Mouse (Mus musculus) megakaryocyte, embryonic 14.5 days (primary cell): ENCODE results near the gene Zfp865. TPM values are rescaled to one million over a fixed set of nuclear protein-coding genes. Genes with fewer than 3 reads are reported as not detected.
A peak's percentile ranks its signal among the peaks of the same experiment; 100 is the strongest.

Experiments
- H3K27me3 ChIP-seq: replicated peaks from 2 replicates; pipeline ENCODE3; 2012; ENCODE audit warnings: inconsistent platforms
- H3K36me3 ChIP-seq: replicated peaks from 2 replicates; pipeline ENCODE3; 2012; ENCODE audit warnings: low read length, inconsistent platforms, mixed read lengths
- H3K4me1 ChIP-seq: 2 replicates; pipeline ENCODE4 v1.6.1; 2012; ENCODE audit warnings: inconsistent platforms
- H3K4me3 ChIP-seq: replicated peaks from 2 replicates; pipeline ENCODE3; 2012; ENCODE audit warnings: moderate library complexity, mild to moderate bottlenecking, inconsistent platforms
- H3K9me3 ChIP-seq: 2 replicates; pipeline ENCODE4 v1.6.1; 2012; ENCODE audit warnings: inconsistent platforms
- FLI1 ChIP-seq: IDR thresholded peaks from 2 replicates; pipeline ENCODE4 v1.6.1; 2012; ENCODE audit warnings: low read length, inconsistent platforms, mixed read lengths
- GATA1 ChIP-seq: IDR thresholded peaks from 3 replicates; pipeline ENCODE4 v1.6.1; 2012; ENCODE audit warnings: mixed read lengths, low read length, inconsistent platforms, borderline replicate concordance
- polyA plus RNA-seq: library from polyadenylated mRNA; stranded (reverse); fragments of >175 nt; gene quantifications from 2 replicates; pipeline ENCODE4 v1.2.3, GENCODE M21; 2012; ENCODE audit warnings: low replicate concordance; ENCODE audit not compliant: insufficient read depth

Gene Zfp865
- polyA plus RNA-seq, 1 experiment = 30.6 TPM

GRCm38 (mm10) chr7:5080010-5080751 lies 60.0 kb downstream of the Zfp865 start, which contains the start of gene Epn1:
Epn1 (plus strand) TSS chr7:5080235.
- H3K9me3 ChIP-seq = no peaks in the 10 kb centered on the region
- peak within 1 kb of the TSS; percentile 98 for H3K4me3 ChIP-seq
- H3K36me3 ChIP-seq = peaks cover 70% of the 10 kb centered on the region
- H3K4me1 ChIP-seq = peaks cover 64% of the 10 kb centered on the region
- TF ChIP-seq FLI1 (peak; percentile 98), GATA1 (no peak)
- H3K27me3 ChIP-seq = no peaks in the 10 kb centered on the region

- H3K4me1 ChIP-seq = peaks cover 65% of the 10 kb centered on the region
- H3K36me3 ChIP-seq = peaks cover 70% of the 10 kb centered on the region
- H3K9me3 ChIP-seq = no peaks in the 10 kb centered on the region
- no peaks in the 10 kb centered on the region for H3K27me3 ChIP-seq
- peak overlapping the region; percentile 98 for H3K4me3 ChIP-seq
- TF ChIP-seq FLI1 (no peak), GATA1 (no peak)
Measured at GRCm38 (mm10) chr7:5080815-5081214, 60.6 kb downstream of the Zfp865 start.

- no peaks in the 10 kb centered on the region for H3K9me3 ChIP-seq
- H3K27me3 ChIP-seq = no peaks in the 10 kb centered on the region
- peaks cover 71% of the 10 kb centered on the region for H3K36me3 ChIP-seq
- peaks cover 67% of the 10 kb centered on the region for H3K4me1 ChIP-seq
- H3K4me3 ChIP-seq = peak overlapping the region; percentile 98
- TF ChIP-seq FLI1 (no peak), GATA1 (no peak)
Measured at GRCm38 (mm10) chr7:5081241-5081640, 61.1 kb downstream of the Zfp865 start.

GRCm38 (mm10) chr7:5081939-5082338 lies 61.8 kb downstream of the Zfp865 start:
- Histone ChIP-seq H3K36me3 (peaks cover 71% of the 10 kb centered on the region), H3K9me3 (no peaks in the 10 kb centered on the region), H3K4me1 (peaks cover 64% of the 10 kb centered on the region), H3K4me3 (peak overlapping the region; percentile 98), H3K27me3 (no peaks in the 10 kb centered on the region)
- no peak for TF ChIP-seq FLI1
- TF ChIP-seq GATA1 = no peak

- Histone ChIP-seq H3K4me3 (peak overlapping the region; percentile 73), H3K27me3 (no peaks in the 10 kb centered on the region), H3K4me1 (peaks cover 69% of the 10 kb centered on the region), H3K9me3 (no peaks in the 10 kb centered on the region), H3K36me3 (peaks cover 71% of the 10 kb centered on the region)
- TF ChIP-seq FLI1 (no peak), GATA1 (no peak)
Measured at GRCm38 (mm10) chr7:5083325-5084105, 63.3 kb downstream of the Zfp865 start.

GRCm38 (mm10) chr7:5085512-5085911 lies 65.3 kb downstream of the Zfp865 start:
- Histone ChIP-seq H3K36me3 (peaks cover 83% of the 10 kb centered on the region), H3K4me1 (peaks cover 70% of the 10 kb centered on the region), H3K4me3 (no peak overlapping the region), H3K9me3 (no peaks in the 10 kb centered on the region), H3K27me3 (no peaks in the 10 kb centered on the region)
- TF ChIP-seq GATA1 (no peak), FLI1 (no peak)

Other genes with a start within 250 kb of the Zfp865 start
- gene Fam71e2, start 249.1 kb upstream of the Zfp865 start, polyA plus RNA-seq = not detected in 2 replicates
- 0.26 and 1.9 TPM in 2 replicates for gene Il11, start 237.5 kb upstream of the Zfp865 start, polyA plus RNA-seq
- not detected in 2 replicates for gene Tmem190, start 237.4 kb upstream of the Zfp865 start, polyA plus RNA-seq
- 29.3 and 145 TPM in 2 replicates for gene Tmem238, start 230.7 kb upstream of the Zfp865 start, polyA plus RNA-seq
- 3,598 and 12,997 TPM in 2 replicates for gene Rpl28, start 227.5 kb upstream of the Zfp865 start, polyA plus RNA-seq
- gene Ube2s, start 207.8 kb upstream of the Zfp865 start, polyA plus RNA-seq = 217 and 258 TPM in 2 replicates
- gene Shisa7, start 175.7 kb upstream of the Zfp865 start, polyA plus RNA-seq = 0.07 TPM in 1 of 2 replicates, not detected in the other
- 4.3 and 6.1 TPM in 2 replicates for gene Isoc2b, start 150.1 kb upstream of the Zfp865 start, polyA plus RNA-seq
- 7.2 and 17.1 TPM in 2 replicates for gene Isoc2a, start 143.2 kb upstream of the Zfp865 start, polyA plus RNA-seq
- not detected in 2 replicates for gene Gm36210, start 113.9 kb upstream of the Zfp865 start, polyA plus RNA-seq
- 33.6 and 53.4 TPM in 2 replicates for gene Zfp628, start 105.2 kb upstream of the Zfp865 start, polyA plus RNA-seq
- gene Nat14, start 98.3 kb upstream of the Zfp865 start, polyA plus RNA-seq = 0.51 TPM in 1 of 2 replicates, not detected in the other
- gene Ssc5d, start 94.6 kb upstream of the Zfp865 start, polyA plus RNA-seq = 0.09 and 1.5 TPM in 2 replicates
- 1.3 TPM in 1 of 2 replicates, not detected in the other for gene Sbk2, start 56.0 kb upstream of the Zfp865 start, polyA plus RNA-seq
- 0.06 TPM in 1 of 2 replicates, not detected in the other for gene Sbk3, start 49.2 kb upstream of the Zfp865 start, polyA plus RNA-seq
- 48.1 and 103 TPM in 2 replicates for gene Zfp579, start 24.2 kb upstream of the Zfp865 start, polyA plus RNA-seq
- gene Zfp524, start 6.0 kb upstream of the Zfp865 start, polyA plus RNA-seq = 68.6 and 88.3 TPM in 2 replicates
- 17.2 and 28.0 TPM in 2 replicates for gene Fiz1, start 5.7 kb upstream of the Zfp865 start, polyA plus RNA-seq
- not detected in 2 replicates for gene Gm44973, start 4.9 kb upstream of the Zfp865 start, polyA plus RNA-seq
- 7.3 and 34.4 TPM in 2 replicates for gene Ccdc106, start 177 bp downstream of the Zfp865 start, polyA plus RNA-seq
- not detected in 2 replicates for gene 4632433K11Rik, start 13.7 kb downstream of the Zfp865 start, polyA plus RNA-seq
- 0.96 and 6.5 TPM in 2 replicates for gene Zfp784, start 18.1 kb downstream of the Zfp865 start, polyA plus RNA-seq
- gene Zfp580, start 31.2 kb downstream of the Zfp865 start, polyA plus RNA-seq = 58.5 and 224 TPM in 2 replicates
- gene U2af2, start 41.8 kb downstream of the Zfp865 start, polyA plus RNA-seq = 251 and 262 TPM in 2 replicates
- 687 and 1,038 TPM in 2 replicates for gene Epn1, start 59.9 kb downstream of the Zfp865 start, polyA plus RNA-seq
- not detected in 2 replicates for gene Rfpl4, start 96.6 kb downstream of the Zfp865 start, polyA plus RNA-seq
- not detected in 2 replicates for gene Rasl2-9, start 105.6 kb downstream of the Zfp865 start, polyA plus RNA-seq
- not detected in 2 replicates for gene Vmn1r55, start 129.3 kb downstream of the Zfp865 start, polyA plus RNA-seq
- not detected in 2 replicates for gene Vmn1r56, start 176.4 kb downstream of the Zfp865 start, polyA plus RNA-seq
- gene Vmn1r57, start 198.1 kb downstream of the Zfp865 start, polyA plus RNA-seq = not detected in 2 replicates